Mouse (Mus musculus) thymus, postnatal 36 days (tissue): ENCODE measurements at regions not wholly inside any gene's neighbourhood (a gene's known extent, or its start where the extent isn't known, plus 50 kb on each side); places are given as distances from the start of the nearest gene placed in this dataset.

Source experiments
- DNase-seq, 2 experiments: peaks; one replicate each; pipeline ENCODE4 v3.0.0; 2022; ENCODE audit warnings: mixed read lengths in 2 of 2

DNA sequence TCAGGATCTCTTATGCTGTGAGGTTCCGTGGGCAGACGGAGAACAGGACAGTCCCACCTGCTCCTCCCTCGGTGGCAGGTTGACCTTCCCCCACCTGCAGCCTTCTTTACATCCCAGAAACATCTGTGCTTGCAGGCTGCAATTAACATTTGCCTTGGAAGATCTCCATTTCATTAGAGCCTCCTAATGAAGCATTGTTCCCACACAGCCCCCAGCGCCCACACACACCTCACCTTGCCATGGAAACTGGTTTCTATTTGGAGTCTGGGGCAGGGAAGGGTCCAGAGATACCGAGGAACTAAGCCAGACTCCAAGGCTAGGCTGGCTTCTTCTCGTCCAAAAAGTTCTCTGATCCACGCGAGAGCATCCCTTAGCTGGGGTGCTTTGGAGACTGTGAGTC, 56.6 kb upstream of the Rpl38 start:
- DNase-seq: no peak

DNA sequence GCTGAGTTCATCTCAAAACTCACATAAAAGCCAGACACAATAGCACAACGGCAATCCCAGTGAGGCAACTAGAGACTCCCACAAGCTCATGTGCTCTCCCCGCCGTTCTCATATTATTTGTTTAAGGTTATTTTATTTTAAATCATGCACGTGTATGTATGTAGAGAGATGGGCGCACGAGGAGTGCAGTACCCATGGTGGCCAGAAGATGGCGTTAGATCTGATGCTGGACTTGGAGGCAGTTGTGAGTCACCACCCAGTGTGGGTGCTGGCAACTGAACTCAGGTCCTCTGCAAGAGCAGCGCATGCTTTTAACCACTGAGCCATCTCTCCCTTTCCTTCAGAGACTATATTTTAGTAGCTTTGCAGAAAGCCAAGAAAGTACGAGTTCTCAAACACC, 60.3 kb upstream of the Rpl38 start:
- no peak for DNase-seq

- DNase-seq: no peak
Observed at GRCm38 (mm10) chr11:114603108-114603507, 65.2 kb upstream of the Rpl38 start.

DNA sequence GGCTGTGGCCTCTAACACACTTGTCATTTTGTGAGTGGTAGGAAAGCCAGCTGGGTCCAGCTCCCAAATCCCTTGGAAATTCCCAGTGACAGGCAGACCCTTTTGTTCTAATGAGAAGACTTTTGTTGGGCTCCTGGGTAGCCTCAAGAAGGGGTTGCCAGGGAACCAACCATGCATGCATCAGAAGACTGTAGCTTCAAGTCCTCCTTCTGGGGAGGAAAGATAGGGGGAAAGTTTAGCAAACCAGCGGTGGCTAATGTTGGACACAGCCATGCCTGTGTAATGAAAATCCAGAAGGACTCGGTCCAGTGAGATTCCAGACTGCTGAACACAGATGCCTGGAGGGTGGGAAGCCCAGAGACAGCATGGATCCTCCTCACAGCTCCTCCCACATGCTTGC, 71.1 kb upstream of the Rpl38 start:
- no peak for DNase-seq

DNA sequence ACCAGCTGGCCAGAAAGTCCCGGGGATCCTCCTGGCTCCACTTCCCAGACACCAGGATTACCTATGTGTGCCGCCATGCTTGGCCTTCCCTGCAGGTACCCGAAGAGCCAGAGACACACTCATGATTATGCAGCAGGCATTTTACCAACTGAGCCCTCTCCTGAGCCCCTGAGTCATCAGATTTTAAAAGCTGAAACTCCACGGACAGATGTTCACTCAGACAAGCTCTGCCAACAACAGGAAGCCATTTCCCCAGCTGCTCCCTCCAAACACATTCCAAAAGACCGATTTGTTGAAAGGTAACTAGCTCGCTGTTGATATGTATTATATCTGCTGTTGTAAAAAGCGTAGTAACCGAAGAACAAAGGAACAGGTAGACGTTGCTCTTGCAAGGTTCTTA, 75.4 kb upstream of the Rpl38 start:
- no peak for DNase-seq

- no peak for DNase-seq
Observed at GRCm38 (mm10) chr11:114588554-114588953, 79.8 kb upstream of the Rpl38 start.

DNA sequence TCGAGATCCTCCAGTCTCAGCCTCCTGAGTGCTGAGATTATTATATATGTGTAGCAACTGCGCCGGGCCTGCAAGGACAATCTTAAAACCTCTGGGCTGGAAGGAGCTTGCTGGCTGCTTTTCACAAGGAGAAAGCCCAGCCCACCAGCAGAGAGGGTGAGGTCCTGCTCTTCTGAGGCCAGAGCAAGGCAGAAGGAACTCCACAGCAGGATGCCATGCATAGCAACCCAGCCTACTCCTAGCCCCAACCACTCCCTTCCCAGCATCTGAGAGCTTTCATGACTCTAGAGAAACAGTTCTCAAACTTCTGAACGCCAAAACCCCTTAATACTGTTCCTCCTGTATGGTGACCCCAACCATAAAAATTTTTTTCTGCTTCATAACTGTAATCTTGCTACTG, 80.3 kb upstream of the Rpl38 start:
- no peak for DNase-seq

DNA sequence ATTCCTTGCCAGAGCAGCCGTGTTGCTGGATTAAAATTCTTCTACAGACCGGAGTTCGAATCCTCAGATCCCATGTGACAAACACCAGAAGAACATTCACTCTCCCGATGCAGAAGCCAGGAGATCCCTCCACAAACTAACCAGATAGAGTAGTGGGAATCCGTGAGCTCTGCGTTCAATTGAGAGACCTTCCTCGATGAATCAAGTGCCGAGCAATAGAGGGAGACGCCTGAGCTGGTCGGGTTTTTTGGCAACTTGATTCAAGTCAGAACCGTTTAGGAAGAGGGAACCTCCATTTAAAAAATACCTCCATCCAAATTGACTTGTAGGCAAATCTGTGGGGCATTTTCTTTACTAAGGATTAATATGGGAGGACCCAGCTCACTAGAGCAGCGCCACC, 81.9 kb upstream of the Rpl38 start:
- DNase-seq: no peak

DNA sequence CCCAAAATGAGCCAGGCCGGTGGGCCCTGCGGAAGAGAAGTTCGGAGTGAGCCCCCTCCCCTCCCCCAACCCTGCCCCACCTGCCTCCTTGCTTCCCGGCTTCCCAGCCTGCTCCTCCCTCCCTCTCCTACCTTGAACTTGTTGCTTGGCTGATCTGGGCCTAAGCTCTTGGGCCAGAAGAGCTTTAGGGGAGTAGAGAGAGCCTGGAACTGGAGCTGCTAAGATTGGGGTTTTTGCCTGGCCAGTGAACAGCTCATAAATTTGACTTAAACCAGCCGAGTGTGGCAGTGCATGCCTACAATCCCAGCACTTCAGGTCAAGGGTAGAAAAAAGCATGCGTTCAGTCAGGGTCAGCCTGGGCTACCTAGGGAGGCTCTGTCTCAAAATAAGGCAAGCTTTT, 83.5 kb upstream of the Rpl38 start:
- no peak for DNase-seq

- DNase-seq: no peak
Observed at GRCm38 (mm10) chr11:114584146-114584545, 84.2 kb upstream of the Rpl38 start.

DNA sequence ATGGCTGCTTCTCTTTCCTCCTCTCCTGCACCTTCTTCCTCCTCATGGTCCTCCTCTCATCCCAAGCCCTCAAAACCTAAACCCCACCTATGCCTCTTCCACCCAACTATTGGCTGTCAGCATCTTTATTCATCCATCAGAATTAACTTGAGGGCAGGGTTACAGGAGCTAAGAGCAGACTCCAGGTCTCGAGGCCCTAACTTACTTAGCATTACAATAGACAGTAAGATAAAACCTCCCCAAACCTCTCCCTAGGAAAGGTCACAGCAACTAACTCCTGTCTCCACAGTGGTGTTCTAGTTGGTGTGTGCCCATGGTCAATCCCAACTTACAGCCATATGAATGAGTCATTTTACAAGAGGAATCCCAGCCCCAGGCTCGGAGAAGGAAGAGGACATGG, 88.3 kb upstream of the Rpl38 start:
- no peak for DNase-seq

DNA sequence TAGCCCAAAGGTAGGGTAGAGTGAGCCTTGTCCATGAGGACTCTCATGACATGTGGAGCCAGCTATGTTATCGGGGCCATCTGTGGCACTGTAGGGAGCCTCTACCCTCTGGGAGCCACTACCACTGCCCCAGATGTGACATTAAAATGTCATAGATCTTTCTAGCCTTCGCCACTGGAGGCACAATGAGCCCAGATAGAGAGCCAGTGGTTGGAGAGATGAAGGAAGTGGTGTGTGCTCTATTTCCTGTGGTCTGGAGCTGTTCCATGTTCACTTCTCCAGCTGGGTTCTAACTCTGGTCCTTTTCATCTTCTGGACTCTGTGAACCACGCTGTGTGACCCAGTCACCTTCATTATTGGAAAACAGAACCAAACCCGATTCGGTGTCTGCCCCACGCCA, 89.8 kb upstream of the Rpl38 start:
- DNase-seq: no peak

DNA sequence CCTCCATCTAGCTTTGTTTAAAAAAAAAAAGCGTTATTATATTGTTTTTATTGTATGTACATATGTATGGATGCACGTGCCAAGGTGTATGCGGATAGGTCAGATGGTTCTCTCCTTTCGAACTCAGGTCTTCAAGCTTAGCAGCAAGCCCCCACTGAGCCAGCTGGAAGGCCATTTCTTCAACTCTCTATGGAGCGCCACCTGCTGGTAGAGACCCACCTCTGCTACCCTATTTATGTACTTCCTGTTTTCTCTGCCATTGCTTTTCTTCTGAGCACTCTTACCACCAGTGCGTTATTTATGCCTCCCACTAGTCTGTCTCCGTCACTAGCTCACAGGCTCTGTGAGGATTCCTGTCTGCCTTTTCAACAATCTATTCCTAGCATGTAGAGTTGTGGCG, 91.5 kb upstream of the Rpl38 start:
- DNase-seq: peak; percentile 31 to 34

DNA sequence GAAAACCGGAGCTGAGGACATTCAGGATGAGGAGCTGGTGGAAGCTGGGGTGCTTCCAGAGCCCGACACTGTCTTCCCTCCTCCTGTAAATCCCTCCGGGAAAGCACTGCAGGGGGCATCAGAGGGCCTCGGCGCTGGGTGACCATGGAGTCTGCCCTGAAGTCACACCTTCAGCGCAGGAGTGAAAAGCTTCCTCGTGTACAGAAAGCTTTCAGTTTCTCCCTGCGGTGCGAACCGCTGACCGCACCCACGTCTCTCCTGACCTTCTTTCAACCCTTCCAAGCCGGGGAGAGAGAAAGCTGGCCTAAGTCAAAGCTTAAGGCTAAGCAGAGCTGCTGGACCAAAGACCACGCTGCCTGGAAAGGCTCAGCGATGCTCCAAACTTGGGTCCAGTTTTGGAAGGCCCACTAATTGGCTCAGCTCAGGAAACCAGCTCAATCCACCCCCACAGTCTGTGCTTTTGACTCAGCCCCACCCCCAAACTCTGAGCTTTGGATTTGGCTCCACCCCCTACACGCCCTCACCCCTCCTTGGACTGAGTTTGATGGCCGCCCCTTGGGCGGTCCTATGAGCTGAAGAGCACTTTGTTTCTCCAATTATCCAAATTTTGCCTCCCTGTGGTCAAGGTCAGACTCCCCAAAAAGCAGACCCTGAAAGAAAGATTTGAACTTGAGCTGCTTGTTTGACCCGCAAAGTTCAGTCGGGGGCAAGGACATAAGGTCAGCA, 97.0 kb upstream of the Rpl38 start:
- DNase-seq: no peak

- no peak for DNase-seq
Observed at GRCm38 (mm10) chr11:114570076-114570475, 98.2 kb upstream of the Rpl38 start.

GRCm38 (mm10) chr11:114567814-114568800, 100.2 kb upstream of the Rpl38 start:
- DNase-seq: no peak

DNA sequence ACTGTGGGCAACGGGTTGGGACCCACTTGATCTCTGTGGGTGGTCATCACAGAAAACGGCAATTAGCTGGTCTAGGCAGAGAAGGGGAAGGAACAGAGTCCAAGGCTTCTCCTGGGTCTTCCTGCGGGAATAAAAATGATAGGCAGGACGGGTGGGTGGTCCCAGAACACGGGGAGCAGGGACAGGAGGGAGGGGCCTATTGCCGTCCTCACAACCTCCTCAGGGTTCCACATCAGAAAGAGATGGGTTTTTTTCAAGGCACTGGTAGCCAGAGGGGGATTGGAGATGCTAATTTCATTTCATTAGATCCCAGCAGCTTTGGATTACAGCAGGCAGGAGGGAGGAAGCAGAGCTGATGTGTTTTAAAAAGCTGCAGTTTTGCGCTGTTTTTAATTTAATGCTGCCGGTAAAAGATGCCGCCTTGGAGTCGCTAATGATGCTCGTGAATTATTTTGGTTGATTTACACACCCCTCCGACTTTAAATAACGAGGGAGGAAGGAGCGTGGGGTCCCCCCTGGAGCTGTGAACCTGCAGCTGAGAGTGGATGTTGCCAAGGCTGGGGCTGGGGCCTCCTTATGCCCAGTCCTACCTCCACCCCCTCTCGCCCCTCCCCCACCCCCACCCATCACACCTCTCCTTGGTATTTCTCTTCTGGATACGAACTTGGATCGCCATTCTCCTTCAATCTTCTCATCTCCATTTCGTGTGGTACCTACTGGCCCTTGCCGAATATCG, 101.1 kb upstream of the Rpl38 start:
- no peak for DNase-seq

DNA sequence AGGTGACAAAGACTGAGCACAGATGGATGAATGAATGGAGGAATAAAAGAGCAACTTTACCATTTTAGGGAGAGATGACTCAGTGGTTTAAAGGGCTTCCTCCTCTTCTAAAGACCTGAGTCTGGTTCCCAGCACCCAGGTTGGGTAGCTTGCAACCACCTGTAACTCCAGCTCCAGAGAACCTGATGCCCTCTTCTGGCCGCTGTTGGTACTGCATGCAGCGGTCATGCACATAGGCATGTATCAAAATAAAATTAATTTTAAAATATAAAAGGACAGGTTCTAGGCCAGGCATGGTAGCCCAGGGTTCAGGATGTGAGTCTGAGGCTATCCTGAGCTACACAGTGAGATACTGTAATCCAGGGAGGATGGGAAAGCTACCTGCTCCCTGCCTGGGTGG, 103.4 kb upstream of the Rpl38 start:
- no peak for DNase-seq

DNA sequence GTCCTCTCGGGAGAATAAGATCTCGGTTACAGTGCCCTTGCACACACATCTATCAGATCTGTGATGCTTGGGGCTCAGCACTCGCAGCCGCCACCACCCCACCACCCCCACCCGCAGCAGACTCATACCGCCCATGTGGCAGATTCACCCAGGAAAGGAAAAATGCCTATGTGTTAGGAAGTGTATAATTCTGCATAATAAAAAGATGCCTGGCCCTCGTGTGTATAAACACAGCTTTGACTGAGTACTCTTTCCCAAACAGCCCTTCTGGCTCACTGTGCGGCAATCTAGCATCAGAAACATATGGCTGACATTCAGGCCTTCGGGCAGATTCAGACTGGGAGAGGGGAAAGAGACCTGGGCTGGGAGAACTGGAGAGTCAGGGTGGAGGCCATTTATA, 105.2 kb upstream of the Rpl38 start:
- no peak for DNase-seq

- peak; percentile 24 to 28 for DNase-seq
Observed at GRCm38 (mm10) chr11:114554576-114554975, 113.7 kb upstream of the Rpl38 start.

DNA sequence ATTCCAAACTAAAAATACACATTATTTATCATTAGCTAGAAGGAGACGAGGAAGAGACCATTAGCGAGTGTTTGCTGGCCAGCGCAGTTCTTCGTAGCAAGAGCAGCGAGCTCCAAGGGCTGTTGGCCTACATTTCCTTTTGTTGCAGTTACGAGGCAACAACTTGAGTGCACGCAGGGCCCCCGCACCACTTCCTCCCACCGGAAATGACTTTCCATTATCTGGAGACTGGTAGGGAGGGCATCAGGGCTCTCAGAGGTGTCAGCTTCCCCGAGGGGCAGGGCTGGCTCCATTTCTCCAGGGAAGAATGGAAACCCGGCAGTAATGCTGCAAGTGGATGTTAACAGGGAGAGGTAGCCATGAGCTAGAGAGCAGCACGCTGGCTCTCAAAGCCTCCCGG, 114.3 kb upstream of the Rpl38 start:
- peak; percentile 74 to 83 for DNase-seq

GRCm38 (mm10) chr11:114552176-114552575, 116.1 kb upstream of the Rpl38 start:
- DNase-seq: no peak

- DNase-seq: no peak
Observed at GRCm38 (mm10) chr11:114551262-114551661, 117.1 kb upstream of the Rpl38 start.
